8 mouse cellular contexts compared by ENCODE assay signal in genomic region chrX:7473814-7474213, GRCm38 (mm10).
DNase-seq lines count a peak whose midpoint lies in the region; ATAC-seq and TF ChIP-seq lines count a peak whose summit lies in the region.
"Had no signal": no experiment of that assay in that cellular context is flagged by ENCODE, and none has a peak within 500 bp of the region (broad histone marks: within the 10 kb centered on the region; RNA-seq: fewer than 3 reads in every experiment).

No protein-coding gene starts in this region.

- no peak for TF ChIP-seq POLR2A in bone marrow, adult 2 months (IDR thresholded peaks at IDR 0.05; ENCODE audit: borderline replicate concordance, control insufficient read depth, low read depth, low read length)
- TF ChIP-seq POLR2A in thymus, adult 2 months (IDR thresholded peaks at IDR 0.05; ENCODE audit: control insufficient read depth, extremely low read depth, insufficient read depth, low read length, poor library complexity): no peak

- DNase-seq in 3T3-L1 (ENCODE audit: low read depth, low spot score): peak; percentile 78
- peak; percentile 52 for DNase-seq in A20 (ENCODE audit: low read depth, low spot score)
- DNase-seq in layer of hippocampus, postnatal 10 days (ENCODE audit: low spot score in 2 of 2): peak; percentile 17 to 48
- peak; percentile 16 for DNase-seq in thymus, adult 2 months

- H3K4me3 ChIP-seq in bone marrow, adult 2 months (replicated peaks; ENCODE audit: control insufficient read depth, low read depth, low read length): no peak overlapping the region
- H3K4me3 ChIP-seq in forebrain, embryonic 16.5 days (replicated peaks; ENCODE audit: low read length): no peak overlapping the region
- no peak overlapping the region for H3K4me3 ChIP-seq in midbrain, embryonic 13.5 days (replicated peaks)
- no peak overlapping the region for H3K4me3 ChIP-seq in thymus, adult 2 months (ENCODE audit: control insufficient read depth, insufficient read depth, low read length)
- H3K4me3 ChIP-seq: heart, embryonic 15.5 days had no signal

- H3K9ac ChIP-seq in forebrain, embryonic 16.5 days (replicated peaks; ENCODE audit: low read depth, low read length): no peak overlapping the region
- no peak overlapping the region for H3K9ac ChIP-seq in midbrain, embryonic 13.5 days (replicated peaks)
- H3K9ac ChIP-seq: heart, embryonic 15.5 days had no signal

- H3K4me1 ChIP-seq in bone marrow, adult 2 months (ENCODE audit: control insufficient read depth, insufficient read depth, low read length): no peaks in the 10 kb centered on the region
- no peaks in the 10 kb centered on the region for H3K4me1 ChIP-seq in forebrain, embryonic 16.5 days (replicated peaks; ENCODE audit: control insufficient read depth, insufficient read depth, low read length)
- H3K4me1 ChIP-seq in midbrain, embryonic 13.5 days (replicated peaks): no peaks in the 10 kb centered on the region
- H3K4me1 ChIP-seq in thymus, adult 2 months (replicated peaks; ENCODE audit: control insufficient read depth, insufficient read depth, low read length): no peaks in the 10 kb centered on the region
- H3K4me1 ChIP-seq: heart, embryonic 15.5 days had no signal

- no peak overlapping the region for H3K4me2 ChIP-seq in forebrain, embryonic 16.5 days (ENCODE audit: low read length)
- no peak overlapping the region for H3K4me2 ChIP-seq in midbrain, embryonic 13.5 days (replicated peaks)
- H3K4me2 ChIP-seq: heart, embryonic 15.5 days had no signal

- no peaks in the 10 kb centered on the region for H3K9me3 ChIP-seq in forebrain, embryonic 16.5 days (ENCODE audit: control insufficient read depth, low read length)
- no peaks in the 10 kb centered on the region for H3K9me3 ChIP-seq in midbrain, embryonic 13.5 days
- H3K9me3 ChIP-seq: heart, embryonic 15.5 days had no signal

- H3K27ac ChIP-seq in bone marrow, adult 2 months (ENCODE audit: control insufficient read depth, insufficient read depth, low read depth, low read length, poor library complexity): no peak overlapping the region
- H3K27ac ChIP-seq in forebrain, embryonic 16.5 days (ENCODE audit: low read length): no peak overlapping the region
- H3K27ac ChIP-seq in midbrain, embryonic 13.5 days: no peak overlapping the region
- H3K27ac ChIP-seq in thymus, adult 2 months (ENCODE audit: control insufficient read depth, insufficient read depth, low read length): no peak overlapping the region
- H3K27ac ChIP-seq: heart, embryonic 15.5 days had no signal

- peak; percentile 73 for ATAC-seq in forebrain, embryonic 16.5 days
- peak; percentile 60; the same call in 1 of the 2 replicates for ATAC-seq in midbrain, embryonic 13.5 days

- H3K36me3 ChIP-seq in forebrain, embryonic 16.5 days (ENCODE audit: control insufficient read depth, insufficient read depth): no peaks in the 10 kb centered on the region
- no peaks in the 10 kb centered on the region for H3K36me3 ChIP-seq in midbrain, embryonic 13.5 days
- no peaks in the 10 kb centered on the region for H3K36me3 ChIP-seq in thymus, adult 2 months (ENCODE audit: control insufficient read depth, insufficient read depth, low read length)
- H3K36me3 ChIP-seq: heart, embryonic 15.5 days had no signal

- no peaks in the 10 kb centered on the region for H3K27me3 ChIP-seq in forebrain, embryonic 16.5 days (replicated peaks; ENCODE audit: control insufficient read depth, insufficient read depth, low read length)
- no peaks in the 10 kb centered on the region for H3K27me3 ChIP-seq in midbrain, embryonic 13.5 days
- no peaks in the 10 kb centered on the region for H3K27me3 ChIP-seq in thymus, adult 2 months (ENCODE audit: control insufficient read depth, insufficient read depth, low read length)
- H3K27me3 ChIP-seq: heart, embryonic 15.5 days had no signal

- WGBS in bone marrow, adult 2 months: 19% methylated on average over 2 of the region's 2 CpGs
- WGBS in forebrain, embryonic 16.5 days: 56% methylated on average over 2 of the region's 2 CpGs
- WGBS in midbrain, embryonic 13.5 days: 32% methylated on average over 2 of the region's 2 CpGs
- 11% methylated on average over 2 of the region's 2 CpGs for WGBS in thymus, adult 2 months

- TF ChIP-seq CTCF in bone marrow, adult 2 months (IDR thresholded peaks at IDR 0.05; ENCODE audit: control insufficient read depth, insufficient read depth, low read length): peak; percentile 38; the same call in 1 of the 2 replicates
- TF ChIP-seq CTCF in thymus, adult 2 months (IDR thresholded peaks at IDR 0.05; ENCODE audit: borderline replicate concordance, control insufficient read depth, extremely low read depth, insufficient read depth, low read length, poor library complexity): no peak

Comparison
In these comparisons a context has a peak if more than half of its experiments do, and no peak if none do; other contexts are left out.
1. DNase-seq: peak in every context shown above with its lines; median percentile 78 in 3T3-L1; 52 in A20; 32 in layer of hippocampus, postnatal 10 days; 16 in thymus, adult 2 months.